Mouse (Mus musculus): ENCODE results near the gene Akr1b7. TPM values are rescaled to one million over a fixed set of nuclear protein-coding genes. Genes with fewer than 3 reads are reported as not detected.

The Akr1b7 gene
- polyA plus RNA-seq, 2 experiments = 2.4 to 5.4 TPM

DNA sequence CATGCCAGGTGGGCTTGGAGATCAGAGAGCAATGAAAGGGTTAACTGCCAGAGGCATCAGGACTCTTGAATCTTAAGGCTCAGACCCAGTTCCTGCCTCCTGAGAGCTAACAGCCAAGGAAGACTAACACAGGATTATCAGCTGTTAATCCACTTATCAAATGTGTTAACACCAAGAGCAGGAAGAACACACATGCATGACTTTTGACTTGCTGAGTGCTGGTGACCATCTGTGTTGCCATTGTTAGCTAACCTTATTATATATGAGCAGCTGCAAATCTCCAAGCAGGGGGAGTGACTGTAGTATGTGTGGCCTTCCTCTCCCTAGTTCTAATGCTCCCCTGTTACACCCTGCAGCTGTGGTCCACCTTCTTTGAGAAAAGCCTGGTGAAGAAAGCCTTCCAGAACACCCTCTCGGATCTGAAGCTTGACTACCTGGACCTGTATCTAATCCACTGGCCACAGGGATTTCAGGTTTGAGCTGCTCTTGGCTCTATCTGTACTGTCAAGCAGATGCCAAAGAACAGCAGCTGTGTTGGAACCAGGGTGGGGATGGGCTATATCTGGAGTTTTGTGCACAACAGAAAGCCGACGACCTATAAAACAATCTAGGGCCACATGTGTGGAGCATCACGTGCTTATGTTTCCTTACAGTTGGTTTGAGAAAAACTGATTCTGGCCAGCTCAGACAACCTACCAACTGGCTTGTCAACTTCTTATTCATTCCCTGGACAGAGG lies 23.5 kb upstream of the Akr1b7 start:
- H3K4me1 ChIP-seq (replicated peaks; ENCODE audit: control insufficient read depth in 2 of 2, insufficient read depth in 2 of 2, low read length in 1 of 2) = peaks cover 0 to 1% of the 10 kb centered on the region in 2 experiments; a peak in 1 of 4 replicates
- no peak overlapping the region for H3K9ac ChIP-seq (replicated peaks)
- no peak overlapping the region for H3K4me2 ChIP-seq (ENCODE audit: low read depth)
- ATAC-seq (ENCODE audit: insufficient read depth) = no peak
- no peak overlapping the region for H3K4me3 ChIP-seq (ENCODE audit: insufficient read depth in 1 of 2, low read depth in 2 of 2, low read length in 2 of 2)
- no peaks in the 10 kb centered on the region for H3K9me3 ChIP-seq (ENCODE audit: control insufficient read depth, low read length)
- 64% methylated on average over 4 of the region's 4 CpGs for WGBS (ENCODE audit: insufficient replicate concordance)
- no peak overlapping the region for H3K27ac ChIP-seq
- TF ChIP-seq EP300 (IDR thresholded peaks at IDR 0.05; ENCODE audit: low read depth) (no peak), CTCF (IDR thresholded peaks at IDR 0.05; ENCODE audit: low read depth) (no peak)
- H3K36me3 ChIP-seq (replicated peaks; ENCODE audit: control insufficient read depth, insufficient read depth, low read depth) = no peaks in the 10 kb centered on the region
- no peak for DNase-seq (ENCODE audit: low read depth in 3 of 3, low spot score in 3 of 3)
- H3K27me3 ChIP-seq (ENCODE audit: control insufficient read depth, insufficient read depth, low read length) = no peaks in the 10 kb centered on the region

DNA sequence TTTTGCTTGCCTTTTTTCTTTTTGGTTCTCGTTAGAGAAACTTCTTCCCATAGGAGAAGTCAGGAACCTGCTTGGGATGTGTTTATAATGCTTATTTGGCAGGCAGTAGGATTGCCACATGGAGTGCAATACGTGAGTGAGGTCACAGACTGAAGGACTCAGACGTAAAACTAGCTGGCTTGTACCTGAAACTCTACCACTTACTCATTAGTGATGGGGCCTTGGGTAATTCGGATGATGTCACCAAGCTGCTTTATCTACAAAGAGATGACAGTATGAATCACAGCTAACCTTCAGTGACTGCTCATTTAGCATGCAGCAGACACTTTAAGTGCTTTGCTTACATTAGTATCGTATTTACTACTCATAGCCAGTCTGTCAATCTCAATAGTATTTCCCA lies 16.2 kb upstream of the Akr1b7 start:
- Histone ChIP-seq H3K4me3 (ENCODE audit: insufficient read depth in 1 of 2, low read depth in 2 of 2, low read length in 2 of 2) (no peak overlapping the region), H3K27ac (no peak overlapping the region), H3K36me3 (replicated peaks; ENCODE audit: control insufficient read depth, insufficient read depth, low read depth) (no peaks in the 10 kb centered on the region), H3K9ac (replicated peaks) (no peak overlapping the region), H3K4me1 (replicated peaks; ENCODE audit: control insufficient read depth in 2 of 2, insufficient read depth in 2 of 2, low read length in 1 of 2) (no peaks in the 10 kb centered on the region), H3K27me3 (ENCODE audit: control insufficient read depth, insufficient read depth, low read length) (no peaks in the 10 kb centered on the region), H3K4me2 (ENCODE audit: low read depth) (no peak overlapping the region), H3K9me3 (ENCODE audit: control insufficient read depth, low read length) (no peaks in the 10 kb centered on the region)
- ATAC-seq (ENCODE audit: insufficient read depth) (no peak), DNase-seq (ENCODE audit: low read depth in 3 of 3, low spot score in 3 of 3) (no peak)
- WGBS (ENCODE audit: insufficient replicate concordance) = 58% methylated on average over 5 of the region's 5 CpGs
- TF ChIP-seq EP300 (IDR thresholded peaks at IDR 0.05; ENCODE audit: low read depth) (no peak), CTCF (IDR thresholded peaks at IDR 0.05; ENCODE audit: low read depth) (no peak)

GRCm38 (mm10) chr6:34398431-34398830 lies 13.7 kb upstream of the Akr1b7 start:
- DNase-seq (ENCODE audit: low read depth in 3 of 3, low spot score in 3 of 3) (no peak), ATAC-seq (ENCODE audit: insufficient read depth) (no peak)
- Histone ChIP-seq H3K9me3 (ENCODE audit: control insufficient read depth, low read length) (no peaks in the 10 kb centered on the region), H3K4me1 (replicated peaks; ENCODE audit: control insufficient read depth in 2 of 2, insufficient read depth in 2 of 2, low read length in 1 of 2) (no peaks in the 10 kb centered on the region), H3K9ac (replicated peaks) (no peak overlapping the region), H3K4me2 (ENCODE audit: low read depth) (no peak overlapping the region), H3K36me3 (replicated peaks; ENCODE audit: control insufficient read depth, insufficient read depth, low read depth) (no peaks in the 10 kb centered on the region), H3K4me3 (ENCODE audit: insufficient read depth in 1 of 2, low read depth in 2 of 2, low read length in 2 of 2) (no peak overlapping the region), H3K27me3 (ENCODE audit: control insufficient read depth, insufficient read depth, low read length) (no peaks in the 10 kb centered on the region), H3K27ac (no peak overlapping the region)
- 70% methylated on average over 6 of the region's 6 CpGs for WGBS (ENCODE audit: insufficient replicate concordance)
- TF ChIP-seq EP300 (IDR thresholded peaks at IDR 0.05; ENCODE audit: low read depth) = no peak
- no peak for TF ChIP-seq CTCF (IDR thresholded peaks at IDR 0.05; ENCODE audit: low read depth)

- Histone ChIP-seq H3K4me1 (replicated peaks; ENCODE audit: control insufficient read depth in 2 of 2, insufficient read depth in 2 of 2, low read length in 1 of 2) (no peaks in the 10 kb centered on the region), H3K36me3 (replicated peaks; ENCODE audit: control insufficient read depth, insufficient read depth, low read depth) (no peaks in the 10 kb centered on the region), H3K27me3 (ENCODE audit: control insufficient read depth, insufficient read depth, low read length) (no peaks in the 10 kb centered on the region), H3K9me3 (ENCODE audit: control insufficient read depth, low read length) (no peaks in the 10 kb centered on the region), H3K27ac (no peak overlapping the region), H3K4me3 (ENCODE audit: insufficient read depth in 1 of 2, low read depth in 2 of 2, low read length in 2 of 2) (no peak overlapping the region), H3K9ac (replicated peaks) (no peak overlapping the region), H3K4me2 (ENCODE audit: low read depth) (no peak overlapping the region)
- 72% methylated on average over 13 of the region's 13 CpGs for WGBS (ENCODE audit: insufficient replicate concordance)
- no peak for ATAC-seq (ENCODE audit: insufficient read depth)
- no peak for TF ChIP-seq EP300 (IDR thresholded peaks at IDR 0.05; ENCODE audit: low read depth)
- no peak for TF ChIP-seq CTCF (IDR thresholded peaks at IDR 0.05; ENCODE audit: low read depth)
- DNase-seq (ENCODE audit: low read depth in 3 of 3, low spot score in 3 of 3) = no peak
These were observed 12.4 kb upstream of the Akr1b7 start for GRCm38 (mm10) chr6:34399606-34400220.

- WGBS (ENCODE audit: insufficient replicate concordance) = 63% methylated on average over 2 of the region's 2 CpGs
These were observed 11.4 kb upstream of the Akr1b7 start for GRCm38 (mm10) chr6:34400696-34401095.

More at GRCm38 (mm10) chr6:34400696-34401095, 11.4 kb upstream of the Akr1b7 start:
- no peak for DNase-seq (ENCODE audit: low read depth in 3 of 3, low spot score in 3 of 3)
- Histone ChIP-seq H3K36me3 (replicated peaks; ENCODE audit: control insufficient read depth, insufficient read depth, low read depth) (no peaks in the 10 kb centered on the region), H3K27me3 (ENCODE audit: control insufficient read depth, insufficient read depth, low read length) (no peaks in the 10 kb centered on the region), H3K4me1 (replicated peaks; ENCODE audit: control insufficient read depth in 2 of 2, insufficient read depth in 2 of 2, low read length in 1 of 2) (no peaks in the 10 kb centered on the region), H3K9me3 (ENCODE audit: control insufficient read depth, low read length) (no peaks in the 10 kb centered on the region), H3K27ac (no peak overlapping the region), H3K9ac (replicated peaks) (no peak overlapping the region), H3K4me3 (ENCODE audit: insufficient read depth in 1 of 2, low read depth in 2 of 2, low read length in 2 of 2) (no peak overlapping the region), H3K4me2 (ENCODE audit: low read depth) (no peak overlapping the region)
- ATAC-seq (ENCODE audit: insufficient read depth) = no peak
- TF ChIP-seq CTCF (IDR thresholded peaks at IDR 0.05; ENCODE audit: low read depth) (no peak), EP300 (IDR thresholded peaks at IDR 0.05; ENCODE audit: low read depth) (no peak)
